Mouse (Mus musculus): ENCODE measurements at regions not wholly inside any gene's neighbourhood (a gene's known extent, or its start where the extent isn't known, plus 50 kb on each side); places are given as distances from the start of the nearest gene placed in this dataset.
A peak's percentile ranks its signal among the peaks of the same experiment; 100 is the strongest.

GRCm38 (mm10) chr16:79279006-79279405 is 188.1 kb upstream of the Tmprss15 start:
- Histone ChIP-seq H3K4me2 (ENCODE audit: low read depth) (no peak overlapping the region), H3K4me3 (ENCODE audit: low read depth, low read length) (no peak overlapping the region), H3K9ac (ENCODE audit: low read length) (no peak overlapping the region), H3K9me3 (ENCODE audit: control insufficient read depth, low read length) (no peaks in the 10 kb centered on the region), H3K27ac (ENCODE audit: low read depth, low read length) (no peak overlapping the region), H3K27me3 (ENCODE audit: control insufficient read depth, insufficient read depth, low read length) (no peaks in the 10 kb centered on the region), H3K4me1 (ENCODE audit: control insufficient read depth, insufficient read depth, low read length) (no peaks in the 10 kb centered on the region), H3K36me3 (ENCODE audit: control insufficient read depth, insufficient read depth, low read length) (no peaks in the 10 kb centered on the region)
- 91% methylated on average over 2 of the region's 2 CpGs for WGBS
- DNase-seq (ENCODE audit: low spot score) (no peak), ATAC-seq (ENCODE audit: insufficient read depth, low FRiP score, low TSS enrichment) (no peak)

- H3K4me1 ChIP-seq (ENCODE audit: control insufficient read depth, insufficient read depth, low read length) = no peaks in the 10 kb centered on the region
- no peak overlapping the region for H3K27ac ChIP-seq (ENCODE audit: low read depth, low read length)
- no peak overlapping the region for H3K4me3 ChIP-seq (ENCODE audit: low read depth, low read length)
- H3K9me3 ChIP-seq (ENCODE audit: control insufficient read depth, low read length) = no peaks in the 10 kb centered on the region
- WGBS = 94% methylated on average over 1 of the region's 1 CpGs
- DNase-seq (ENCODE audit: low spot score) (no peak), ATAC-seq (ENCODE audit: insufficient read depth, low FRiP score, low TSS enrichment) (no peak)
- no peaks in the 10 kb centered on the region for H3K36me3 ChIP-seq (ENCODE audit: control insufficient read depth, insufficient read depth, low read length)
- H3K4me2 ChIP-seq (ENCODE audit: low read depth) = no peak overlapping the region
- H3K9ac ChIP-seq (ENCODE audit: low read length) = no peak overlapping the region
- no peaks in the 10 kb centered on the region for H3K27me3 ChIP-seq (ENCODE audit: control insufficient read depth, insufficient read depth, low read length)
Observed at GRCm38 (mm10) chr16:79256525-79256924, 165.6 kb upstream of the Tmprss15 start.

- Histone ChIP-seq H3K4me1 (ENCODE audit: control insufficient read depth, insufficient read depth, low read length) (no peaks in the 10 kb centered on the region), H3K36me3 (ENCODE audit: control insufficient read depth, insufficient read depth, low read length) (no peaks in the 10 kb centered on the region), H3K4me2 (ENCODE audit: low read depth) (no peak overlapping the region), H3K9me3 (ENCODE audit: control insufficient read depth, low read length) (no peaks in the 10 kb centered on the region), H3K27ac (ENCODE audit: low read depth, low read length) (no peak overlapping the region), H3K4me3 (ENCODE audit: low read depth, low read length) (no peak overlapping the region), H3K27me3 (ENCODE audit: control insufficient read depth, insufficient read depth, low read length) (no peaks in the 10 kb centered on the region), H3K9ac (ENCODE audit: low read length) (no peak overlapping the region)
- no peak for DNase-seq (ENCODE audit: low spot score)
- 50% methylated on average over 2 of the region's 2 CpGs for WGBS
- ATAC-seq (ENCODE audit: insufficient read depth, low FRiP score, low TSS enrichment) = no peak
Observed at GRCm38 (mm10) chr16:79256084-79256483, 165.2 kb upstream of the Tmprss15 start.

GRCm38 (mm10) chr16:79240857-79241491 is 150.1 kb upstream of the Tmprss15 start:
- 76% methylated on average over 3 of the region's 3 CpGs for WGBS
- no peaks in the 10 kb centered on the region for H3K9me3 ChIP-seq (ENCODE audit: control insufficient read depth, low read length)
- no peaks in the 10 kb centered on the region for H3K4me1 ChIP-seq (ENCODE audit: control insufficient read depth, insufficient read depth, low read length)
- no peak for DNase-seq (ENCODE audit: low spot score)
- no peak for ATAC-seq (ENCODE audit: insufficient read depth, low FRiP score, low TSS enrichment)
- no peak overlapping the region for H3K4me3 ChIP-seq (ENCODE audit: low read depth, low read length)
- no peak overlapping the region for H3K4me2 ChIP-seq (ENCODE audit: low read depth)
- no peak overlapping the region for H3K9ac ChIP-seq (ENCODE audit: low read length)
- H3K27ac ChIP-seq (ENCODE audit: low read depth, low read length) = no peak overlapping the region
- no peaks in the 10 kb centered on the region for H3K36me3 ChIP-seq (ENCODE audit: control insufficient read depth, insufficient read depth, low read length)
- H3K27me3 ChIP-seq (ENCODE audit: control insufficient read depth, insufficient read depth, low read length) = no peaks in the 10 kb centered on the region

- WGBS = 88% methylated on average over 2 of the region's 2 CpGs
- H3K4me2 ChIP-seq (ENCODE audit: low read depth) = no peak overlapping the region
- H3K36me3 ChIP-seq (ENCODE audit: control insufficient read depth, insufficient read depth, low read length) = no peaks in the 10 kb centered on the region
- H3K9me3 ChIP-seq (ENCODE audit: control insufficient read depth, low read length) = no peaks in the 10 kb centered on the region
- no peak overlapping the region for H3K4me3 ChIP-seq (ENCODE audit: low read depth, low read length)
- H3K27me3 ChIP-seq (ENCODE audit: control insufficient read depth, insufficient read depth, low read length) = no peaks in the 10 kb centered on the region
- H3K9ac ChIP-seq (ENCODE audit: low read length) = no peak overlapping the region
- no peak for DNase-seq (ENCODE audit: low spot score)
- H3K27ac ChIP-seq (ENCODE audit: low read depth, low read length) = no peak overlapping the region
- H3K4me1 ChIP-seq (ENCODE audit: control insufficient read depth, insufficient read depth, low read length) = no peaks in the 10 kb centered on the region
- no peak for ATAC-seq (ENCODE audit: insufficient read depth, low FRiP score, low TSS enrichment)
Observed at GRCm38 (mm10) chr16:79240191-79240590, 149.3 kb upstream of the Tmprss15 start.

- H3K4me3 ChIP-seq (ENCODE audit: low read depth, low read length) = no peak overlapping the region
- WGBS = 91% methylated on average over 7 of the region's 7 CpGs
- ATAC-seq (ENCODE audit: insufficient read depth, low FRiP score, low TSS enrichment) = no peak
- H3K4me1 ChIP-seq (ENCODE audit: control insufficient read depth, insufficient read depth, low read length) = no peaks in the 10 kb centered on the region
- no peaks in the 10 kb centered on the region for H3K36me3 ChIP-seq (ENCODE audit: control insufficient read depth, insufficient read depth, low read length)
- H3K9ac ChIP-seq (ENCODE audit: low read length) = no peak overlapping the region
- H3K4me2 ChIP-seq (ENCODE audit: low read depth) = no peak overlapping the region
- no peak overlapping the region for H3K27ac ChIP-seq (ENCODE audit: low read depth, low read length)
- no peak for DNase-seq (ENCODE audit: low spot score)
- H3K27me3 ChIP-seq (ENCODE audit: control insufficient read depth, insufficient read depth, low read length) = no peaks in the 10 kb centered on the region
- H3K9me3 ChIP-seq (ENCODE audit: control insufficient read depth, low read length) = no peaks in the 10 kb centered on the region
Observed at GRCm38 (mm10) chr16:79191196-79191595, 100.3 kb upstream of the Tmprss15 start.

GRCm38 (mm10) chr16:79186471-79186870 is 95.6 kb upstream of the Tmprss15 start:
- Histone ChIP-seq H3K36me3 (ENCODE audit: control insufficient read depth, insufficient read depth, low read length) (no peaks in the 10 kb centered on the region), H3K9ac (ENCODE audit: low read length) (no peak overlapping the region), H3K27me3 (ENCODE audit: control insufficient read depth, insufficient read depth, low read length) (no peaks in the 10 kb centered on the region), H3K4me1 (ENCODE audit: control insufficient read depth, insufficient read depth, low read length) (no peaks in the 10 kb centered on the region), H3K4me2 (ENCODE audit: low read depth) (no peak overlapping the region), H3K4me3 (ENCODE audit: low read depth, low read length) (no peak overlapping the region), H3K27ac (ENCODE audit: low read depth, low read length) (no peak overlapping the region), H3K9me3 (ENCODE audit: control insufficient read depth, low read length) (no peaks in the 10 kb centered on the region)
- WGBS = 76% methylated on average over 1 of the region's 1 CpGs
- no peak for DNase-seq (ENCODE audit: low spot score)
- no peak for ATAC-seq (ENCODE audit: insufficient read depth, low FRiP score, low TSS enrichment)

- no peaks in the 10 kb centered on the region for H3K36me3 ChIP-seq (ENCODE audit: control insufficient read depth, insufficient read depth, low read length)
- DNase-seq (ENCODE audit: low spot score) (no peak), ATAC-seq (ENCODE audit: insufficient read depth, low FRiP score, low TSS enrichment) (no peak)
- H3K27me3 ChIP-seq (ENCODE audit: control insufficient read depth, insufficient read depth, low read length) = no peaks in the 10 kb centered on the region
- no peak overlapping the region for H3K9ac ChIP-seq (ENCODE audit: low read length)
- 0 out of 2 replicates have a peak, but pooled peaks cover 1% of the 10 kb centered on the region for H3K4me1 ChIP-seq (ENCODE audit: control insufficient read depth, insufficient read depth, low read length)
- H3K9me3 ChIP-seq (ENCODE audit: control insufficient read depth, low read length) = no peaks in the 10 kb centered on the region
- H3K4me3 ChIP-seq (ENCODE audit: low read depth, low read length) = no peak overlapping the region
- no peak overlapping the region for H3K4me2 ChIP-seq (ENCODE audit: low read depth)
- no peak overlapping the region for H3K27ac ChIP-seq (ENCODE audit: low read depth, low read length)
- whole genome bisulfite sequencing = 79% methylated on average over 2 of the region's 2 CpGs
Observed at GRCm38 (mm10) chr16:79182474-79182873, 91.6 kb upstream of the Tmprss15 start.

- peak; percentile 83 for ATAC-seq (ENCODE audit: insufficient read depth, low FRiP score, low TSS enrichment)
- H3K4me1 ChIP-seq (ENCODE audit: control insufficient read depth, insufficient read depth, low read length) = peaks cover 10% of the 10 kb centered on the region; the same call in 1 of the 2 replicates
- peak; percentile 48 for DNase-seq (ENCODE audit: low spot score)
- H3K9ac ChIP-seq (ENCODE audit: low read length) = no peak overlapping the region
- no peak overlapping the region for H3K4me3 ChIP-seq (ENCODE audit: low read depth, low read length)
- 0 out of 2 replicates have a peak overlapping the region, but pooled peaks have one; percentile 7 for H3K4me2 ChIP-seq (ENCODE audit: low read depth)
- H3K9me3 ChIP-seq (ENCODE audit: control insufficient read depth, low read length) = no peaks in the 10 kb centered on the region
- 0 out of 2 replicates have a peak overlapping the region, but pooled peaks have one; percentile 56 for H3K27ac ChIP-seq (ENCODE audit: low read depth, low read length)
- 40% methylated on average over 15 of the region's 15 CpGs for WGBS
- no peaks in the 10 kb centered on the region for H3K36me3 ChIP-seq (ENCODE audit: control insufficient read depth, insufficient read depth, low read length)
- no peaks in the 10 kb centered on the region for H3K27me3 ChIP-seq (ENCODE audit: control insufficient read depth, insufficient read depth, low read length)
Observed at GRCm38 (mm10) chr16:79177299-79177999, 86.6 kb upstream of the Tmprss15 start.
